Comparison of ENCODE assay signal across 8 mouse cellular contexts in genomic region chr12:8921394-8922368, GRCm38 (mm10). TPM values are rescaled to one million over a fixed set of nuclear protein-coding genes. Genes with fewer than 3 reads are reported as not detected.
DNase-seq lines count a peak whose midpoint lies in the region; ATAC-seq and TF ChIP-seq lines count a peak whose summit lies in the region.

Gene Laptm4a (plus strand): TSS chr12:8921664.

- peak within 1 kb of the TSS; percentile 82 for H3K4me2 ChIP-seq in embryonic facial prominence, embryonic 14.5 days (ENCODE audit: low read depth, low read length)
- H3K4me2 ChIP-seq in limb, embryonic 13.5 days (replicated peaks) = peak within 1 kb of the TSS; percentile 89
- H3K4me2 ChIP-seq in midbrain, embryonic 16.5 days (ENCODE audit: low read length) = peak within 1 kb of the TSS; percentile 73

- peaks cover 18% of the 10 kb centered on the region for H3K4me1 ChIP-seq in embryonic facial prominence, embryonic 14.5 days (ENCODE audit: control insufficient read depth, insufficient read depth, low read length)
- H3K4me1 ChIP-seq in heart, adult 2 months (ENCODE audit: control insufficient read depth, insufficient read depth, low read length) = peaks cover 9% of the 10 kb centered on the region
- peaks cover 33% of the 10 kb centered on the region for H3K4me1 ChIP-seq in limb, embryonic 13.5 days
- H3K4me1 ChIP-seq in midbrain, embryonic 16.5 days (ENCODE audit: control insufficient read depth, insufficient read depth, low read length) = peaks cover 27% of the 10 kb centered on the region

- DNase-seq in 3T3-L1 (ENCODE audit: low read depth, low spot score) = peak; percentile 99
- DNase-seq in adrenal gland, postnatal 4 days (ENCODE audit: low spot score in 2 of 2) = peak; percentile 95
- DNase-seq in embryonic facial prominence, embryonic 14.5 days (ENCODE audit: low spot score) = peak; percentile 99
- peak; percentile 99 to 100 for DNase-seq in heart, adult 2 months
- DNase-seq in kidney, adult 8-10 months = peak; percentile 99
- peak; percentile 92 to 96 for DNase-seq in spleen, postnatal 10 days (ENCODE audit: low spot score in 2 of 2)

- H3K27me3 ChIP-seq in embryonic facial prominence, embryonic 14.5 days (replicated peaks; ENCODE audit: control insufficient read depth, insufficient read depth, low read length) = no peaks in the 10 kb centered on the region
- H3K27me3 ChIP-seq in heart, adult 2 months (ENCODE audit: control insufficient read depth, insufficient read depth, low read length) = no peaks in the 10 kb centered on the region
- H3K27me3 ChIP-seq in limb, embryonic 13.5 days = no peaks in the 10 kb centered on the region
- H3K27me3 ChIP-seq in midbrain, embryonic 16.5 days (ENCODE audit: control insufficient read depth, insufficient read depth, low read depth, low read length) = no peaks in the 10 kb centered on the region

- peak; percentile 90 for TF ChIP-seq POLR2A in heart, adult 2 months (IDR thresholded peaks at IDR 0.05; ENCODE audit: insufficient read depth, low read depth, low read length)

- under 1% methylated on average over 60 of the region's 73 CpGs for WGBS in embryonic facial prominence, embryonic 14.5 days
- under 1% methylated on average over 73 of the region's 73 CpGs for WGBS in heart, adult 2 months
- WGBS in limb, embryonic 13.5 days = under 1% methylated on average over 73 of the region's 73 CpGs
- under 1% methylated on average over 73 of the region's 73 CpGs for WGBS in midbrain, embryonic 16.5 days

- no peaks in the 10 kb centered on the region for H3K9me3 ChIP-seq in embryonic facial prominence, embryonic 14.5 days (ENCODE audit: control insufficient read depth, low read length)
- H3K9me3 ChIP-seq in limb, embryonic 13.5 days = no peaks in the 10 kb centered on the region
- H3K9me3 ChIP-seq in midbrain, embryonic 16.5 days (replicated peaks; ENCODE audit: control insufficient read depth, low read length, poor library complexity, severe bottlenecking) = no peaks in the 10 kb centered on the region

- H3K4me3 ChIP-seq in embryonic facial prominence, embryonic 14.5 days (ENCODE audit: low read depth, low read length) = peak within 1 kb of the TSS; percentile 62
- H3K4me3 ChIP-seq in heart, adult 2 months = peak within 1 kb of the TSS; percentile 73
- H3K4me3 ChIP-seq in limb, embryonic 13.5 days = peak within 1 kb of the TSS; percentile 80
- peak within 1 kb of the TSS; percentile 82 for H3K4me3 ChIP-seq in midbrain, embryonic 16.5 days (ENCODE audit: low read depth, low read length)

- peaks cover 10% of the 10 kb centered on the region; the same call in 1 of the 2 replicates for H3K36me3 ChIP-seq in embryonic facial prominence, embryonic 14.5 days (ENCODE audit: control insufficient read depth, insufficient read depth, low read length)
- peaks cover 31% of the 10 kb centered on the region for H3K36me3 ChIP-seq in heart, adult 2 months (ENCODE audit: control insufficient read depth, insufficient read depth, low read length)
- H3K36me3 ChIP-seq in limb, embryonic 13.5 days = peaks cover 15% of the 10 kb centered on the region
- no peaks in the 10 kb centered on the region for H3K36me3 ChIP-seq in midbrain, embryonic 16.5 days (ENCODE audit: control insufficient read depth, insufficient read depth, low read length)

- no peak for TF ChIP-seq CTCF in heart, adult 2 months (IDR thresholded peaks at IDR 0.05)

- peak within 1 kb of the TSS; percentile 99 for H3K27ac ChIP-seq in embryonic facial prominence, embryonic 14.5 days (replicated peaks; ENCODE audit: low read depth, low read length)
- peak within 1 kb of the TSS; percentile 99 for H3K27ac ChIP-seq in heart, adult 2 months
- peak within 1 kb of the TSS; percentile 98 for H3K27ac ChIP-seq in limb, embryonic 13.5 days
- peak within 1 kb of the TSS; percentile 91 for H3K27ac ChIP-seq in midbrain, embryonic 16.5 days (ENCODE audit: low read length)

- H3K79me2 ChIP-seq in heart, adult 2 months (replicated peaks; ENCODE audit: control insufficient read depth, insufficient read depth, low read length) = peaks cover 10% of the 10 kb centered on the region

- TF ChIP-seq EP300 in heart, adult 2 months (IDR thresholded peaks at IDR 0.05; ENCODE audit: insufficient read depth, low read depth, low read length) = 0 out of 2 replicates have a peak, but pooled peaks have one; percentile 3

- peak; percentile 99 for ATAC-seq in embryonic facial prominence, embryonic 14.5 days (ENCODE audit: low read depth)
- ATAC-seq in limb, embryonic 13.5 days (ENCODE audit: low FRiP score, low read depth) = peak; percentile 99
- ATAC-seq in midbrain, embryonic 16.5 days = peak; percentile 99

- H3K9ac ChIP-seq in embryonic facial prominence, embryonic 14.5 days (ENCODE audit: low read depth, low read length) = peak within 1 kb of the TSS; percentile 89
- H3K9ac ChIP-seq in heart, adult 2 months (ENCODE audit: low read depth, low read length) = peak within 1 kb of the TSS; percentile 90
- H3K9ac ChIP-seq in limb, embryonic 13.5 days = peak within 1 kb of the TSS; percentile 93
- H3K9ac ChIP-seq in midbrain, embryonic 16.5 days (ENCODE audit: low read depth, low read length) = peak within 1 kb of the TSS; percentile 90

- intact Hi-C loops in heart, adult 2 months (cut with DNase I) = loop anchor here (1.0 to 5.0 kb wide), 2 partner anchors 51 to 247 kb away; partner anchors contain the start of genes Pum2 and Wdr35

RNA-seq across cellular contexts. Expression of gene Laptm4a, which starts in this region (rescaled TPM):
- 100 to 1,000 TPM; 462 to 510 TPM for total RNA-seq in adrenal gland, postnatal 4 days (2021)
- polyA plus RNA-seq in embryonic facial prominence, embryonic 14.5 days (2014; fragmentation: Nextera tagmentation; extraction: Ambion mirVana) = 386 and 396 TPM in 2 replicates
- total RNA-seq in heart, adult 2 months (2021) = 100 to 1,000 TPM; 366 to 372 TPM
- 314 and 519 TPM in 2 replicates for polyA plus RNA-seq in heart, adult 2 months (2012; rRNA removed)
- 391 and 410 TPM in 2 replicates for polyA plus RNA-seq in limb, embryonic 13.5 days (2015; fragmentation: Nextera tagmentation; extraction: Ambion mirVana)
- polyA plus RNA-seq in midbrain, embryonic 16.5 days (2015; fragmentation: Nextera tagmentation; extraction: Ambion mirVana) = 190 and 201 TPM in 2 replicates

Comparison
In these comparisons a context has a peak if more than half of its experiments do, and no peak if none do; other contexts are left out.
1. Peak in every context shown above with its lines: DNase-seq, ATAC-seq, H3K4me3 ChIP-seq and H3K27ac ChIP-seq.